Mouse (Mus musculus): ENCODE data around the gene Stk4. TPM values are rescaled to one million over a fixed set of nuclear protein-coding genes. Genes with fewer than 3 reads are reported as not detected.
A peak's percentile ranks its signal among the peaks of the same experiment; 100 is the strongest.

Stk4 gene
- total RNA-seq, 2 experiments from 2014 or later, result 17.0 to 20.4 TPM

- intact Hi-C loops (cut with DNase I), result no loop called here
- DNase-seq, result no peak
These were observed 53.1 kb downstream of the Stk4 start for GRCm38 (mm10) chr2:164123169-164123766.

GRCm38 (mm10) chr2:164126533-164126955, 56.4 kb downstream of the Stk4 start:
- DNase-seq, result peak in 1 of 2 experiments; percentile 23

GRCm38 (mm10) chr2:164127297-164127696, 57.2 kb downstream of the Stk4 start:
- no peak for DNase-seq
- intact Hi-C loops (cut with DNase I), result no loop called here

More at GRCm38 (mm10) chr2:164126533-164126955, 56.4 kb downstream of the Stk4 start:
- intact Hi-C loops (cut with DNase I), result no loop called here

- DNase-seq, result no peak
- intact Hi-C loops (cut with DNase I), result no loop called here
These were observed 58.7 kb downstream of the Stk4 start for GRCm38 (mm10) chr2:164128576-164129411.

GRCm38 (mm10) chr2:164131586-164131985, 61.5 kb downstream of the Stk4 start:
- intact Hi-C loops (cut with DNase I), result loop anchor here (10.0 kb wide), 1 partner anchor 213 kb away; no protein-coding TSS in a partner anchor
- DNase-seq, result no peak

DNA sequence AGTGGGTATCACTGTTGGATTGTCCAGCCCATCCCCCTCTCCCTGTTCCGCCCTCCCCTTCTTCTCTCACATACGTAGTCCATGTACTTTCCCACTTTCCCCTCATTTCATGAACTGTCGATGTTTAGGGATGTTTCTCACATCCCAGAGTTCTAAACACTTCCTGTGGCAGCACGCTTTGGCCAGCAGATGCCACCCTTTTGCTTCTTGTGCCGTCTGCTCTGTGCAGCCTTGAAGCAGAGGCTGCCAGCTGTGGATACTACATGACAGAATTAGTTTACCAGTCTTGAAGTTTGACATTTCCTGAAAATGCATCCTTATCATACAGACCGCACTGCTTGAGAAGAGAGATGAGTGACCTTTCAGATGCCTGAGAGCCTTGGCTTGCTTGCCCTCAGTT, 64.4 kb downstream of the Stk4 start:
- peak in 1 of 2 experiments; percentile 21 for DNase-seq
- intact Hi-C loops (cut with DNase I), result loop anchor here (10.0 kb wide), 1 partner anchor 210 kb away; no protein-coding TSS in a partner anchor

DNA sequence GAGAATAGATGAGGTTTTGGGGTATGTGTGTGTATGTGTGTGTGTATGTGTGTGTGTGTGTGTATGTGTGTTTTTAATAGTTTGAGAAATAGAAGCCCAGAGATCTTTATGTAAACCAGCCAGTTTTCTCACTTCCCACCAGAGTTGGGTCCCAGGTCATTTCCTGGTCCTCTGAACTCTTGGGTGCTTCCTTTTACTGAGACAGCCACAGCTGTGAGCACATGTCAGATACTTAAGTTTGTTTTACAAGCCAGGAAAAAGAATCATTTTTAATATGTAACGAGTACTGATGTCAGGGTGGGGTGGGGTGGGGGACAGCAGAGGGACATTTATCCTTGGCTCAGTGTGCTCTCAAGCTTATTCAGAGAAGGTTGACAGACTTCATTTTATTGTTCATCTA, 65.2 kb downstream of the Stk4 start:
- intact Hi-C loops (cut with DNase I), result loop anchor here (10.0 kb wide), 1 partner anchor 209 kb away; no protein-coding TSS in a partner anchor
- DNase-seq, result no peak

- intact Hi-C loops (cut with DNase I), result loop anchor here (10.0 kb wide), 1 partner anchor 208 kb away; no protein-coding TSS in a partner anchor
- DNase-seq, result no peak
These were observed 66.3 kb downstream of the Stk4 start for GRCm38 (mm10) chr2:164136393-164136792.

DNA sequence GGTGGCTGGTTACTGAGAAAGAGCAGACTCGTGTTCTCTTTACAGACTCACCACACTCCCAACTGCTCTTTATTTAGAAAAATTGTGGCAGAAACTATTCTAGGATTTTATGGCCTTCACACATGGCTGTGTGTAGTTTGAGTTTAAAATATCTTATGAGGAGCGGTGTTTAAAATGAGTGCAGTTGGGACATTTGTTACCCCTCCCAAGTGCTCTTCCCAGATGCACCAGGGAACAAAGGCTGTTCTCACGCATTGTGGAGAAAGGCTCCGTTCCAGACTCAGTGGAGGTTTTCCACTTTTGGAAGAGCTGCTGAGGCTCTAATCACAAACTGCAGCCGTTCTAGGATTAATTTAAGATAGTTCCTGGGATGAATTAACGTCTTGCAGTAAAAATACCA, 67.6 kb downstream of the Stk4 start:
- no peak for DNase-seq
- intact Hi-C loops (cut with DNase I), result loop anchor here (2.0 to 10.0 kb wide), 2 partner anchors 41 to 207 kb away; no protein-coding TSS in a partner anchor

DNA sequence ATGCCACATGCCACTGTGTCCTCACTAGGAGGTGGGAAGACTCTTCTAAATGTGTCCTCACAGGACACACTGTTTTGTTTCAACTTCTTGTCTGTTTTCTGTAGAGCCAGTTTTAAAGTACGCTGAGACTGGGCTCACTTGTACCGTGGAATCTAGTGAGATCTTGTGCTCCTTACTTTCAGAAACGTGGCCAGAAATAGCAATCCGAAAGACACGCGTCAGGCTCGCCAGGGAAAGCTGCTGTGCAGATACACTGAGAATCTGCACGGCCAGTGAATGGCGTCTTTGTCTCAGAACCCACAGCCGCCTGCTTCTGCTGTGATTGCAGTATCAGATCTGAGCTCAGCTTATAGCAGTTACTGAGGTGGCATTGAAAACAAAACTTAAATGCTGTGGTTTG, 71.9 kb downstream of the Stk4 start:
- intact Hi-C loops (cut with DNase I), result no loop called here
- DNase-seq, result peak; percentile 20 to 28

GRCm38 (mm10) chr2:164144025-164144424, 73.9 kb downstream of the Stk4 start:
- intact Hi-C loops (cut with DNase I), result no loop called here
- DNase-seq, result no peak

DNA sequence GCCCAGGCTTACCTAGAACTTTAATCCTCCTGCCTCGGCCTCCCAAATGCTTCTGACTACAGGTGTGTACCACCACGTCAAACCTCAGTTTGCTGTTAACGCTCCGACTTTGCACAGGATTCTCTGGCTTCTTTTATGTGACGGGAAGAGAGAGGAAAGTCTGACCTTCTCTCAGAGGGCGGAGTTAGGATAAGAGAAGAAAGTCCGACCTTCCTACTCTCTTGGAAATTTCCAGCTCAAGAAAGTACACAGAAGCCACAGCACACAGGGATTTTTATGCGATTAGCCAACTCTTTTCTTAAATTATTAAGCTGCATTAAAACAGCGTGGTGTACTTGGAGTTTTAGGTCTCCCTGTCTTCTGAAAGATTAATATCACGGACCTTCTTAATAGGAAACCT, 74.4 kb downstream of the Stk4 start:
- DNase-seq, result no peak
- intact Hi-C loops (cut with DNase I), result no loop called here

DNA sequence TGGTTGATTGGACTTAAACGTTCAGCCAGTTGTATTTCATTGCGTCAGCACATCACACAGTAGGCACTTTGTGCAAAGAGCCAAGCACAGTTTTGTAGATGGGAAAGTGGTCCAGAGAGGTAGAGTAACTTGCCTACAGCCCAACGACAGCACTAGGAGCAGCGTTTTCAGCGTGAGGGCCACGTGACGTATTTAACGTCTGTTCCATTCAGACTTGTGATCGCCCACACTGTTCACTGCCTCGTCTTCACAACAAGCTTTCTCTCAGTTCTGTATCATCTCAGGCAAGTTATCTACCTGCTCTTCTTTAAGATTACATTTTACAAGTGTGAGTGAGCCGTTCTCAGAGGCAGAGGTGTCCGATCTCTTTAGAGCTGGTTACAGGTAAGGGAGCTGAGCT, 76.4 kb downstream of the Stk4 start:
- DNase-seq, result no peak
- intact Hi-C loops (cut with DNase I), result no loop called here

- DNase-seq, result no peak
- intact Hi-C loops (cut with DNase I), result no loop called here
These were observed 80.1 kb downstream of the Stk4 start for GRCm38 (mm10) chr2:164150086-164150760.

GRCm38 (mm10) chr2:164152341-164152740, 82.2 kb downstream of the Stk4 start:
- intact Hi-C loops (cut with DNase I), result no loop called here
- no peak for DNase-seq

DNA sequence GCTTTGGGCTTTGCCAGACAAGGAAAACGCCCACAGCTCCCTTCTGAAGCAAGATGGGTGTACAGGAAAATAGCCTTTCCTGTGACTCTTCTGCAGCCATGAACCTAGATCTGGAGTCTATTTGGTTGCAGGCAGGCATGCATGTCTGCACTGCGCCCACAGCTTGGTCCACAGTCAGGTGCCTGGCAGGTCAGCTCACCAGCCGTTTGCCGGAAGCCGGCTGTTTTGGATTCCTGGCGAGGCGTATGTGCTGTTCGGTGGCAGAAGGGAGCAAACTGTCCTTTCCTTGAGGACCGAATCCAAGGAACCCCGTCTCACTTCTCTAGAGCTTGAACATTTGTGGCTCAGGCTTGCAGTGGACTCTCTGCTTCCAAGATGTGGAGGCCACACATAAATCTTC, 83.9 kb downstream of the Stk4 start:
- DNase-seq, result no peak
- intact Hi-C loops (cut with DNase I), result no loop called here

DNA sequence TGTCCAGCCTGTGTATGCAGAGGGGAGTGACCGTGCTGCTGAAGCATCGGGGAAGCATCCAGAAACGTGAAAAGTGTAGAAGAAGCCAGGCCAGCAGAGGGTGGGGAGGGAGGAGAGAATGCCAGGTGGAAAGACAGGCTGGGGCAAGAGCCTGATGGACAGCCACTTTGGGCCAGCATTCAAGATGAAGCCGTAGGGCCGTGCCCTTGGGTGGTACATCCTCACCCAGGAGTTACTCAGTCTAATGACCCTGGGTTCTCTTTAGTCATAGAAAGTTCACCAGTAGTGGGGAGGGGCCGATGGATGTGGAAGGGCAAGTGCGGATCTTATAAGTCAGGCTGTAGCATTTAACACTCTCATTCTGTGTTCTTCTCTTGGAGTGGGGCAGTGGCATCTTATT, 86.0 kb downstream of the Stk4 start:
- intact Hi-C loops (cut with DNase I), result loop anchor here (5.0 kb wide), 1 partner anchor 394 kb away; no protein-coding TSS in a partner anchor
- DNase-seq, result no peak

DNA sequence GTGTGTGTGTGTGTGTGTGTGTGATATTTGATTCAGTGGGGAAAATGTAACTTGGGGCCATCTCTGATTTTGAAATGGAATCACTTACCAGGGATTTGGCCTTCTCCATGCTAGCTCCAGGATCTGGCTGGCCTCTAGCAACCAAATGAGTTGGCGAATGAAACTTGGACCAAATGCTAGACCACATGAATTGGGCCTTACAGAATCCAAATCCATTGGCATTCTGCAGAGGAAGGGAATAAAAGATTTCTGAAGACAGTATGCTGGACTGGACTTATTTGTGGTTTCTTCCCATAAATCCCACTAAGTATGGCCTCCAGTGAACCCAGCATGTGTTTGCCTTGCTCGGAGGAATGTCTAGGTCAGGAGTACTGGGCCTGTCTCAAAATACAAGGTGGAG, 88.7 kb downstream of the Stk4 start:
- DNase-seq, result no peak
- intact Hi-C loops (cut with DNase I), result loop anchor here (5.0 kb wide), 1 partner anchor 397 kb away; no protein-coding TSS in a partner anchor

DNA sequence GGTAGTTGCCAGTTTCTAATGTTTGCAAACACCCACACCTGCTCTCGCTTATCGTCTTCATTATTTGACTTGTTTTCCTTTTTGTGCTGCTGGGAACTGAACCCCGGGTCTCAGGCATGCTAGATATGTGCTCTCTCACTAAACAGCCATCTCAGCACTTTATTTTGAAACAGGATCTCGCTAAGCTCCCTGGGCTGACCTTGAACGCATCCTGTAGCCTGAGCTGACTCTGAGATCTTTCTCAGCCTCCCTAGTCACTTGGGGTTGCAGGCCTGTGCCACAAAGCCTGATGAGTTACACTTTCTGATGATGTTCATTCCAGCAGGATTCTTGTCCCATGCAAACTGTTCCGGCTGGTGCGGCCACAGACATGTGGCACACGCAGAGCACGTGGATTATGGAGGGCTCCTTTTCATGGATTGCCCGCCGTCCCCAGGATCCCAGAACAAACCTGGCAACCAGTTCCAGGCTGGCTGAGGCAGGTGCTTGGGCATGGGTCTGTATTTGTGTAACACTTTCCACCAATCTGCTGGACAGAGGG, 91.5 kb downstream of the Stk4 start:
- DNase-seq, result no peak
- intact Hi-C loops (cut with DNase I), result no loop called here

- DNase-seq, result no peak
- intact Hi-C loops (cut with DNase I), result no loop called here
These were observed 94.8 kb downstream of the Stk4 start for GRCm38 (mm10) chr2:164164941-164165340.
